Mouse (Mus musculus) lung, postnatal 4 days (tissue): ENCODE results near the gene Grpel1.

ENCODE experiments used
- DNase-seq, 2 experiments: peaks; one replicate each; pipeline ENCODE4 v3.0.0; 2021

Grpel1 gene

DNA sequence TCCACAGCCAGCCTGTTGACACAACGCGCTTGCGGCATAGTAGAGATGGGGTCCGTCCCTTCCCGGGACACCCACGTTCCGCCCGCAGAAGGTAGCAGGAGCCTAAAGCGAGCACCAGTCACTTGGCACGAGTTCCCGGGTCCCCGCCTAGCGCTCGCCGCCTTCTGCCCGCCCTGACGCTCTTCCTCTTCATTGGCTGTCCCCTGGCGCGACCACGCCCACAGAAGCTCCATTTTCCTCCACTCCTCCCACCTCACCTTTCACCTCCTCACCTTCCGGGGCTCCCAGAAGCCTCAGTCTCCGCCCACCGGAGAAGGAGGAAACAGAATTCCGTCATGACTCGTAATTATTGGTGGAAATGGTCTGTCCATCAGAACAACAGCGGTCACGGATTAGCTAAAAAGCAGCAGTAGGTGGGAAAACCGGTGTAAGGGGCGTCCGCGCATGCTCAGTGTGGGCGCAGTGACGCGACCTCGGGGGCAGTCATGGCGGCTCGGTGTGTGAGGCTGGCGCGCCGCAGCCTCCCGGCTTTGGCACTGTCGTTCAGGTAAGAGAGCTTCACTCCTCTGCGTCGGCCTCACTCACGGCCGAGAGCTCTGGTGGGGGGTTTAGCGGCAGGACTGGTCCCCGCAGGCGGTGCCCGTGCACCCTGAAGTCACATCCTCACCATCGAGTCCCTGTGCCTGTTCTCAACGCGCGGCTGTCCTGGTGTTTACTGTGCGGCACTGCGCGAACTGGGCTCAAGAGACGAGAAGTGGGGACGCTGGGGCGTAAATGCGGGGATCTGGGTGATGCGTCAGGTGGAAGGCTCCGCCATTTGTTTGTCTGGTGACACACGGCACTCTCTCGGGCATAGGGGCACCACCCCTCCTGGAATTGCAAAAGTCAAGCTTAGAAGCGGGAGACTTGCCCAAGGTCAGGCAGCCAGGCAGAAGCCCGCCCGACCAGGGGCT is at the start of gene Grpel1:
Grpel1 (plus strand) TSS at position 290 of the 953 bp plus-strand sequence.
- DNase-seq: peak; percentile 99

DNA sequence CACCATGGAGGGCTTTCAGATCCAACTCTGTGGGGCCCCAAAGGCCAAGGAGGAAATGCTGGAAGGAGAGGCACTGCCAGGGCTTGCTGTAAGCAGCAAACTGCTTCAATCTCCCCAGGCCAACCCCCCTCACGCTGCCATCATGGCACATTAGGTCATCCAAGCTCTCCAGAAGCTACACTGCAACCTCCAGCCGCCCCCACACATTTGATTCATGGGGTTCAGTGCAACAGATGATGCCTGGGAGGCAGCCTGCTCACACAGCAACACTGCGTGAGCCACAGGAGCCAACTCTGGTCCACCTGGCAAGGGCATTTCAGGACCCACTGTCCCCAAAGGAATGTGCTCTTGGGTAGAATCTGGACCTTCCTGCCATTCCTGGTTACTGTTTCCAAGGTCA is 44.9 kb upstream of the Grpel1 start:
- DNase-seq: no peak

GRCm38 (mm10) chr5:36422689-36423088 is 42.1 kb upstream of the Grpel1 start:
- DNase-seq: no peak

- no peak for DNase-seq
Observed at GRCm38 (mm10) chr5:36424676-36425075, 40.1 kb upstream of the Grpel1 start.

DNA sequence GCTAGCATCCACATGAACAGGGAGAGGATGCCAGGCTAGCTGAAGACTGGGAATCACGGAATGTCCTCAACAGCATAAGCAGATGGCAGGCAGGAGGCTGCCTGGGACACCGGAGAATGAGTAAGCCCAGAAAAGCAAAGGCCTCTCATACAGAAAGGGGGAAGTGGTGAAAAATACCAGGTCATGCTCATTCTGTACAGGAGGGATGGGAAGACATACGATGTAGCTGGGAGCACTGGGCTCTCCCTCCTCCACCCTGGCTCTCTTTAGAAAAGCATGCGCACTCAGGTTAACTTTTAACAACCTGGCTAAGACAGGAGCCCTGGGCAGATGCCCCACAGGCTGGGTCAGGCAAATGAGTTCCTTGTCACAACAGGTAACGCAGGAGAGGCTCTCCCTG is 38.4 kb upstream of the Grpel1 start:
- DNase-seq: no peak

- no peak for DNase-seq
Observed at GRCm38 (mm10) chr5:36427831-36428230, 37.0 kb upstream of the Grpel1 start.

DNA sequence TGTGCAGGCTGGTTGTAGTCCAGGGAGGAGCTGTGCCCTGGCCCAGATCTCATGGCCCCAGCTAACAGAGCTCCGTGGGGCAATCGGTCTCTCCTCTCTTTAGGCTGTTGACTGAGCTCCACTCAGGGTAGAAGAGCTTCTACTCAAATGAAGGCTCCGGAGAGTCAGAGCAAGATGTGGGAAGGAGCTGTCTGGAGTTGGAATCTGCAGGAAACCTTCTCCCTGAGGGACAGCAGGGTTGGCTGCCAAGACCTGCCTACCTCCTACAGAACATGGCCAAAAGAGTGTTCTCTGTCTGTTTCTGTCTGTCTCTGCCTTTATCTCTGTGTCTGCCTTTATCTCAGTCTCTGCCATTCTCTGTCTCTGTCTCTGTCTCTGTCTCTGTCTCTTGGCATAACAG is 35.2 kb upstream of the Grpel1 start:
- no peak for DNase-seq

DNA sequence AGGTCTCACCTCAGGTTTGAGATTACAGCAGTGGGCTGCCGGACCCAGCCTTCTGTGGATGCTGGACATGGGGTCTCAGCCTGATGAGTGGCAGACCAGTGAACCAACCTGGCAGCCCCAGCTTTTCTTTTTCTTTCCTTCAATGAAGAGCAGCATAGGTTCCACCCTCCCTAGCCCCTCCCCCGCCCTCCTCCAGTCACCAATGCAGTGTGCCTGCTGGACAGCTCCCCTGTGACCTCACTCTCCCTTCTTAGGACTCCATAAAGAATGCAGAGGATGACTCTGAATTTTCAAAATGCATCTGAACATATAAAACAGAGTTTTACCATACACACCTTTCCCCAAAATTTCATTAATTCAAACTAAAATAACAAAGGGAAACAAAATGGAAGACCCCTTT is 33.1 kb upstream of the Grpel1 start:
- DNase-seq: no peak

GRCm38 (mm10) chr5:36434398-36434967 is 30.3 kb upstream of the Grpel1 start:
- DNase-seq: no peak

DNA sequence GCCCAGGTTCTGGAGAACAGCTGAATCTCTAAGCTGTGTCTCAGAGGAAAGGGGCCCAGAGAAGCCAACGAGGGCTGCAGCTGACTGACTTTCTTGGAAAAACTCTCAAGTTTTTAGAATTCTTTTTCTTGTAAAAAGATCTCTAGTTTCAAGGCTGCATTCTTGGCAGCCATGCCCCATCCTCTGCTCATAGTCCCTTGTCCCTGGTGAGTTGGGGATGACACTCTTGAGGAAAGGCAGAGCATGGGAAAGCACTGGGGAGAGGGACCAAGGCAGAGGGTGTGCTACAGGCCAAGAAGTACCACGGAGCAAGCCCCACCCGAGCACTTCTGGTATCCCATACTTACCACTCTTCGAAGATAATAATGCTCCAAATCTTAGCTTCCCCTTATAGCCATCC is 27.9 kb upstream of the Grpel1 start:
- DNase-seq: no peak

GRCm38 (mm10) chr5:36440741-36441140 is 24.1 kb upstream of the Grpel1 start:
- DNase-seq: no peak

GRCm38 (mm10) chr5:36444611-36445010 is 20.2 kb upstream of the Grpel1 start:
- no peak for DNase-seq

DNA sequence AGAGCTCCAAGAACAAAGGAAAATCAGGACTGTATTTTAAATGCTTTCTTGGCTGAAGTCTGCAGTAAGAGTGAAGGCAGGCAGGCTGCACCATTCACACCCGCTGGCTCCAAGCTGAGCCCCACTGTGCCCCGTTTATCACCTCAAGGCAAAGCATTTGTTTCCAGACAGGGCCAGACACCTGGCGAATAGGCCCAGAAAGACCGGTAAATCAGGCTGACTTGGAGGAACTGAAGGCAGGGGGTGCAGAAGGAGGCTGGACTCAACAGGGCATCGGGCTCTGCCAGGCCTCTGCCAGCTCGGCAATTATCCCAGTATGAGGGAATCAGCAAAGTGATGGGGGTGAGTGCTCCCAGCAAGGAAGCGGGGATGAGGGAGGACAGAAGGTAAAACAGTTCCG is 19.8 kb upstream of the Grpel1 start:
- no peak for DNase-seq

GRCm38 (mm10) chr5:36446166-36446890 is 18.5 kb upstream of the Grpel1 start:
- no peak for DNase-seq

GRCm38 (mm10) chr5:36447872-36448271 is 16.9 kb upstream of the Grpel1 start:
- DNase-seq: no peak

GRCm38 (mm10) chr5:36449710-36450358 is 15.0 kb upstream of the Grpel1 start:
- DNase-seq: no peak

GRCm38 (mm10) chr5:36451119-36451518 is 13.7 kb upstream of the Grpel1 start:
- DNase-seq: peak in 1 of 2 experiments; percentile 18

GRCm38 (mm10) chr5:36451872-36452389 is 12.9 kb upstream of the Grpel1 start:
- DNase-seq: no peak

DNA sequence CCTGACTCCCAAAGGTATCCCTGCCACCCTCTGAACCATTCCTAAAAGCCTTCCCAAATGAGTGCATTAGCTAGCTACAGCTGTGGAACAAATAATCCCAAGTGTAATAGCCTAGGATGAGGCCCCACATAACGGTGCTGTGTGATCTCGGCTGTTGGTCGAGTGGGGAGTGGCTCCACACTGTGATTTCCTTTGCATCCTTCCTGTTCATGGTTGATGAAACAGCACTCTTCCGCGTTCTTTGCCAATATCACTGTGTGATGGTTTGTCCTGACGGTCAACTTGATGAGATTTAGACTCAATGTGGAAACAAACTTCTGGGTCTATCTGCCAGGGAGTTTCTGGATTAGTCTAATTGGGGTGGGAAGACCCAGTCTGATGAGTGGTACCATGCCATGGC is 12.0 kb upstream of the Grpel1 start:
- no peak for DNase-seq

GRCm38 (mm10) chr5:36457706-36458105 is 7.1 kb upstream of the Grpel1 start:
- DNase-seq: no peak

GRCm38 (mm10) chr5:36458926-36459325 is 5.9 kb upstream of the Grpel1 start:
- peak in 1 of 2 experiments; percentile 31 for DNase-seq

- no peak for DNase-seq
Observed at GRCm38 (mm10) chr5:36460712-36461111, 4.1 kb upstream of the Grpel1 start.

GRCm38 (mm10) chr5:36461231-36461630 is 3.6 kb upstream of the Grpel1 start:
- DNase-seq: no peak
